Mouse (Mus musculus) midbrain, embryonic 13.5 days (tissue): ENCODE measurements around the gene Gm20873. TPM values are rescaled to one million over a fixed set of nuclear protein-coding genes. Genes with fewer than 3 reads are reported as not detected.
"Not testable (repeated sequence)": the region's sequence is repeated elsewhere in the genome, so short reads cannot be mapped to it uniquely, and the experiment has no call there.

Source experiments
- ATAC-seq: fragments of 200-750 bp; cut with Nextera tagmentation; 2 replicates; pipeline ENCODE4 v1.8.0; 2017; ENCODE audit warnings: mild to moderate bottlenecking, moderate TSS enrichment, moderate library complexity
- H3K27ac ChIP-seq: fragments of 300-500 bp; sonication (generic); 2 replicates; pipeline ENCODE4 v1.5.1; 2015; ENCODE audit warnings: inconsistent platforms, mild to moderate bottlenecking, moderate library complexity
- H3K27me3 ChIP-seq: fragments of 300-500 bp; sonication (generic); 2 replicates; pipeline ENCODE4 v1.6.1; 2015; ENCODE audit warnings: mild to moderate bottlenecking, inconsistent platforms
- H3K36me3 ChIP-seq: fragments of 300-500 bp; sonication (generic); 2 replicates; pipeline ENCODE4 v1.6.1; 2015; ENCODE audit warnings: mild to moderate bottlenecking, inconsistent platforms
- H3K4me1 ChIP-seq: fragments of 300-500 bp; sonication (generic); replicated peaks from 2 replicates; pipeline ENCODE4 v1.6.1; 2015; ENCODE audit warnings: inconsistent platforms
- H3K4me2 ChIP-seq: fragments of 300-500 bp; sonication (generic); replicated peaks from 2 replicates; pipeline ENCODE4 v1.6.1; 2015; ENCODE audit warnings: moderate library complexity, mild to moderate bottlenecking, inconsistent platforms
- H3K4me3 ChIP-seq: fragments of 300-500 bp; sonication (generic); replicated peaks from 2 replicates; pipeline ENCODE4 v1.5.1; 2015; ENCODE audit warnings: mild to moderate bottlenecking, inconsistent platforms
- H3K9ac ChIP-seq: fragments of 300-500 bp; sonication (generic); replicated peaks from 2 replicates; pipeline ENCODE4 v1.6.1; 2015; ENCODE audit warnings: mild to moderate bottlenecking, inconsistent platforms
- H3K9me3 ChIP-seq: fragments of 300-500 bp; sonication (generic); 2 replicates; pipeline ENCODE4 v1.6.1; 2016; ENCODE audit warnings: mild to moderate bottlenecking, inconsistent platforms
- WGBS: fragments of 180-500 bp; shearing (Covaris S2); methylation state at CpG from one replicate; pipeline ENCODE4 v1.1.7; 2015; 5-methylcytosine and 5-hydroxymethylcytosine counted together
- polyA plus RNA-seq: library from polyadenylated mRNA; unstranded; fragments of >200 nt; fragmentation: Nextera tagmentation; extraction: Ambion mirVana; gene quantifications from 2 replicates; pipeline ENCODE4 v1.2.1, GENCODE M21; 2015

Gene Gm20873
- polyA plus RNA-seq: not detected in 2 replicates

GRCm38 (mm10) chrY:6266798-6267197 lies at the start of gene Gm20873:
TSS of gene Gm20873 (plus strand) at chrY:6267098.
- H3K9me3 ChIP-seq, H3K27me3 ChIP-seq, H3K4me2 ChIP-seq, H3K4me3 ChIP-seq, H3K4me1 ChIP-seq, ATAC-seq, H3K27ac ChIP-seq, H3K9ac ChIP-seq, H3K36me3 ChIP-seq: not testable (repeated sequence)

GRCm38 (mm10) chrY:6237895-6238294 lies 29.0 kb upstream of the Gm20873 start, which contains the start of gene Gm21746:
TSS of gene Gm21746 (minus strand) at chrY:6237995.
- WGBS: 90% methylated on average over 2 of the region's 3 CpGs
- ATAC-seq, H3K27ac ChIP-seq, H3K4me1 ChIP-seq, H3K27me3 ChIP-seq, H3K9me3 ChIP-seq, H3K36me3 ChIP-seq, H3K4me2 ChIP-seq, H3K4me3 ChIP-seq, H3K9ac ChIP-seq: not testable (repeated sequence)

Other genes with a start within 250 kb of the Gm20873 start
- gene Gm21746, start 29.1 kb upstream of the Gm20873 start, polyA plus RNA-seq: not detected in 2 replicates